Mouse (Mus musculus): ENCODE results near the gene Olfr357. TPM values are rescaled to one million over a fixed set of nuclear protein-coding genes. Genes with fewer than 3 reads are reported as not detected.

Olfr357 gene
- not detected for total RNA-seq (2023)

GRCm38 (mm10) chr2:36993527-36993926 is at the start of gene Olfr357:
Gene Olfr357, plus strand, starts transcription at chr2:36993827.

GRCm38 (mm10) chr2:37009235-37009634 is 15.6 kb downstream of the Olfr357 start, which contains the start of gene Olfr358:
Gene Olfr358, minus strand, starts transcription at chr2:37009335.

Other genes starting within 250 kb of the Olfr357 start
- not detected for gene Olfr348, start 209.6 kb upstream of the Olfr357 start, total RNA-seq (2023)
- not detected for gene Olfr50, start 203.3 kb upstream of the Olfr357 start, total RNA-seq (2023)
- gene Olfr3, start 176.8 kb upstream of the Olfr357 start, total RNA-seq (2023): not detected
- not detected for gene Olfr350, start 147.5 kb upstream of the Olfr357 start, total RNA-seq (2023)
- not detected for gene Olfr351, start 131.2 kb upstream of the Olfr357 start, total RNA-seq (2023)
- not detected for gene Olfr352, start 125.4 kb upstream of the Olfr357 start, total RNA-seq (2023)
- not detected for gene Olfr353, start 100.9 kb upstream of the Olfr357 start, total RNA-seq (2023)
- gene Olfr354, start 88.1 kb upstream of the Olfr357 start, total RNA-seq (2023): not detected
- not detected for gene Olfr355, start 64.9 kb upstream of the Olfr357 start, total RNA-seq (2023)
- gene Olfr356, start 56.7 kb upstream of the Olfr357 start, total RNA-seq (2023): not detected
- not detected for gene Olfr358, start 15.5 kb downstream of the Olfr357 start, total RNA-seq (2023)
- gene Olfr360, start 71.9 kb downstream of the Olfr357 start, total RNA-seq (2023): not detected
- gene Olfr361, start 95.5 kb downstream of the Olfr357 start, total RNA-seq (2023): not detected
- not detected for gene Olfr362, start 124.1 kb downstream of the Olfr357 start, total RNA-seq (2023)
- gene Olfr364-ps1, start 145.5 kb downstream of the Olfr357 start, total RNA-seq (2023): not detected
- gene Olfr365, start 194.4 kb downstream of the Olfr357 start, total RNA-seq (2023): not detected
- not detected for gene Olfr366, start 217.7 kb downstream of the Olfr357 start, total RNA-seq (2023)

Measured in neutrophil, adult 59 days (primary cell).